Mouse (Mus musculus): ENCODE measurements around the gene Ugt1a7c.

- TF ChIP-seq CTCF (IDR thresholded peaks at IDR 0.05; ENCODE audit: low read depth) (no peak), EP300 (IDR thresholded peaks at IDR 0.05; ENCODE audit: low read depth) (no peak)
Observed at GRCm38 (mm10) chr1:88179657-88180056, 84.8 kb downstream of the Ugt1a7c start.
